Mouse (Mus musculus): ENCODE results near the gene Gcsh. TPM values are rescaled to one million over a fixed set of nuclear protein-coding genes. Genes with fewer than 3 reads are reported as not detected.

The Gcsh gene
- total and polyA plus RNA-seq, 3 experiments, result 34.8 to 55.1 (median 51.2) TPM

DNA sequence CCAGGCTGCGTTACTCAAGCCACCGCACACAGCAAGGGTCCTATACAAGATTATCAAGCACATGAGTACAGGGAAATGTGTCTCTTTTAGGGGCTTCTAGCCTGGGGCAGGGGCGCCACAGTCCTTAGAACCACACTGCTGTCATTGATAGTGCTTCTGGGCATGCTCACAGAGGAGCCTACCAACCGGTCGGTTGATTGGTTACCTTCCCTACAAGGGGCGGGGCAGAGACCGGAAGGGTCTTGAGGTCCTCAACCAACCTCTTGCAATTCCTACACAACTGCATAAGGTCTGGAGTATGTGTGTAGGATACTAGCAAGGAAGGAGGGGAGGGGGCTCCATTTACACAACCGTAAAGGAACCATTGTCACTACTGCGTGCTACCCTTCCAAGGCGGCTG lies 35.3 kb upstream of the Gcsh start:
- Histone ChIP-seq H3K4me3 (no peak overlapping the region), H3K36me3 (ENCODE audit: control insufficient read depth, insufficient read depth, low read length) (no peaks in the 10 kb centered on the region), H3K79me2 (replicated peaks; ENCODE audit: control insufficient read depth, insufficient read depth, low read length) (no peaks in the 10 kb centered on the region), H3K27me3 (ENCODE audit: control insufficient read depth, insufficient read depth, low read length) (no peaks in the 10 kb centered on the region), H3K9ac (ENCODE audit: low read depth, low read length) (no peak overlapping the region), H3K27ac (no peak overlapping the region), H3K4me1 (ENCODE audit: control insufficient read depth, insufficient read depth, low read length) (no peaks in the 10 kb centered on the region)
- TF ChIP-seq EP300 (IDR thresholded peaks at IDR 0.05; ENCODE audit: insufficient read depth, low read depth, low read length), result no peak
- TF ChIP-seq CTCF (IDR thresholded peaks at IDR 0.05), result no peak
- TF ChIP-seq POLR2A (IDR thresholded peaks at IDR 0.05; ENCODE audit: insufficient read depth, low read depth, low read length), result no peak
- WGBS, result 94% methylated on average over 10 of the region's 10 CpGs
- intact Hi-C loops (cut with DNase I), result no loop called here
- no peak for DNase-seq

DNA sequence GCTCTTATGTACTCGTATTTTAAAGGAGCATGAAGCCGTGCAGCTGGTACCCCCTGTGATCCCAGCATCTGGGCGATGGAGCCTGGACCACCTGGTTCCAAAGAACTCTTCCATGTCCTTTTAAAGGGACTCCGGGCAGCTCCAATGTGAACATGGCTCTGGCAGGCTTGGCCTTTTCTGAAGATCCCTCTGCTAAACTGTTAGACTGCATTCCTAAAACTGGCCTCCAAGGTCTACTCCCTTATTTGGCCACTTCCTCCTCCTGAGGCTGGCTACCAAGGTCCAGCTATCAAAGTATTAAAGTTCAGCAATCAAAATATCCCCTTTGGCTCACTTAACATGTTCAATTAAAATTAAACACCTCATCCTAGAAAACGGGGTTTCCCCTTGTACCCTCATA lies 34.3 kb upstream of the Gcsh start:
- no peak for TF ChIP-seq CTCF (IDR thresholded peaks at IDR 0.05)
- TF ChIP-seq EP300 (IDR thresholded peaks at IDR 0.05; ENCODE audit: insufficient read depth, low read depth, low read length), result no peak
- no peak for TF ChIP-seq POLR2A (IDR thresholded peaks at IDR 0.05; ENCODE audit: insufficient read depth, low read depth, low read length)

DNA sequence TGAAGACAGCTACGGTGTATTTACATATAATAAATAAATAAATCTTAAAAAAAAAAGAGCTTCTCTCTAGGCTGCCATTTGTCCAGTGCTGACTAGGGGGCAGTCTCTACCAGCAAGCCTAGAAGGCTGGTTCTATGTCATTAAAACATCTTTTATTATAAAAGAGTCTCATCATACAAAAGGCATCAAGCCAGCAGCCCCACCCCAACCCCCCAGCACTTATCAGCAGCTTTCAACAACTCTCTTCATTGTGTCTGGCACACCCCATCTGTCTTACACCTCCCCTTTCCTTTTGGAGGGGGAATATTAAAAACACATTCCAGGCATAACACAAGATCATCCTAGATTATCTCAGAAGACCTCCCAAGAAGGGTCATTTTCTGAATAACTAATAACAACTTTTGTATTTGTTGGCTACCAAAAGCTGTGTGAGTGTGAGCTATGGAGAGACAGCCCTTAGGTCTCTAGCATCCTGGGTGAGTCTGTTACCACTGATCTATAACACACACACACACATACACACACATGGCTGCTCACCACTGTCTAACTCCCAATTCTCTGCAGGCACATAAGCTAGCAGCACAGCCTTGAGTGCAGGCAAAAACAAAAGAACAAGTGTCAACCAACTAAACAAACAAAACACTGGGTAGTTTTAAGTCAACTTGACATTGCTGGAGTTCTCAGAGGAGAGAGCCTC lies 29.1 kb upstream of the Gcsh start:
- TF ChIP-seq EP300 (IDR thresholded peaks at IDR 0.05; ENCODE audit: insufficient read depth, low read depth, low read length) (no peak), POLR2A (IDR thresholded peaks at IDR 0.05; ENCODE audit: insufficient read depth, low read depth, low read length) (no peak), CTCF (IDR thresholded peaks at IDR 0.05) (0 out of 2 replicates have a peak, but pooled peaks have one; percentile 12)
- no peaks in the 10 kb centered on the region for H3K27me3 ChIP-seq (ENCODE audit: control insufficient read depth, insufficient read depth, low read length)
- no peaks in the 10 kb centered on the region for H3K36me3 ChIP-seq (ENCODE audit: control insufficient read depth, insufficient read depth, low read length)
- H3K27ac ChIP-seq, result no peak overlapping the region
- WGBS, result 57% methylated on average over 1 of the region's 1 CpGs
- H3K4me1 ChIP-seq (ENCODE audit: control insufficient read depth, insufficient read depth, low read length), result no peaks in the 10 kb centered on the region
- no peak overlapping the region for H3K4me3 ChIP-seq
- intact Hi-C loops (cut with DNase I), result no loop called here
- no peak overlapping the region for H3K9ac ChIP-seq (ENCODE audit: low read depth, low read length)
- DNase-seq, result no peak
- no peaks in the 10 kb centered on the region for H3K79me2 ChIP-seq (replicated peaks; ENCODE audit: control insufficient read depth, insufficient read depth, low read length)

More for the DNA sequence above, 34.3 kb upstream of the Gcsh start:
- no peak for DNase-seq
- Histone ChIP-seq H3K27ac (no peak overlapping the region), H3K36me3 (ENCODE audit: control insufficient read depth, insufficient read depth, low read length) (no peaks in the 10 kb centered on the region), H3K9ac (ENCODE audit: low read depth, low read length) (no peak overlapping the region), H3K79me2 (replicated peaks; ENCODE audit: control insufficient read depth, insufficient read depth, low read length) (no peaks in the 10 kb centered on the region), H3K27me3 (ENCODE audit: control insufficient read depth, insufficient read depth, low read length) (no peaks in the 10 kb centered on the region), H3K4me3 (no peak overlapping the region), H3K4me1 (ENCODE audit: control insufficient read depth, insufficient read depth, low read length) (no peaks in the 10 kb centered on the region)
- intact Hi-C loops (cut with DNase I), result no loop called here
- WGBS, result 88% methylated on average over 5 of the region's 5 CpGs

DNA sequence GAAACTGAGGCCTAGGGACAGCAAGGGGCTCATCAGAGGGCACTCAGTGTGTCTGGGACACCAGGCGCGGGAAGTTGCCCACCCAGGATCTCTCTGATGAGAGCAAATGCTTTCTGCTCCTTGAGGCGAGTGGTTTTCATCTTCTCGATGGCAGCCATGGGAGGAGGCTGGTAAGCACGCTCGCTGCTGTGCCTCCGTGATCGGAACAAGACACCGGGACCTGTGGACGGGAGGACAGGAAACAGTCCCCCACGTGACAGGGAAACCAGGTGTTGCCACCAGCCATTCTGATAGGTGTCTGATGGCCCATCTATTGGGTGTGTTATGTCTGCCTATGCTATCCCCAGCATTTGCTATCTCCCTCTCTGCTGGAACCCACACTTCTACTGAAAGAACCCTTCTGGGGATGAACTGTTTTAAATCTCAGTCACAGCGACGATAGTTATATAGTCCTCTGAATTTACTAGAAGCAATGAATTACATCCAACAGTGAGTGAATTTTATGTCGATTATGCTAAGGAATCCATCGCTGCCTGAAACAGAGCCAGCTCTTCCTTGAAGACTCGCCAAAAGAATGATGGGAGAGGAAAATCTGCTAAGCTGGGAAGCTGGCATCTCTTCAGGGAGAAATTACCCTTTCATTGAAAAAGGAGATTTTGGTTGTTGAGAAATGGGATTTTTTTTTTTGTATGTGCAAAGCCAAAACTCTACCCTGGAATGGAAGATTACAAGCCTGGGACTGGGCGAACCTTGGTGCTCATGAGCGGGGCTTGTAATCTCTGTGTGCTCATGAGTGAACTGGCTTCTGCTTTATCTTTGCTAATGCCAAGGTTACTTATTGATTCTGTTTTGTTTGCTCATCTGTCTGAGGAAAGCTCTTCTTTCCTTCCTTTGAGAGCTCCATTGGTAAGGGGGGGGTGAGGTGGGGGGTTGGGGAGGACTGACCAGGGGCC lies 26.3 kb upstream of the Gcsh start:
- 79% methylated on average over 18 of the region's 18 CpGs for WGBS
- H3K79me2 ChIP-seq (replicated peaks; ENCODE audit: control insufficient read depth, insufficient read depth, low read length), result no peaks in the 10 kb centered on the region
- no peaks in the 10 kb centered on the region for H3K27me3 ChIP-seq (ENCODE audit: control insufficient read depth, insufficient read depth, low read length)
- H3K36me3 ChIP-seq (ENCODE audit: control insufficient read depth, insufficient read depth, low read length), result no peaks in the 10 kb centered on the region
- TF ChIP-seq EP300 (IDR thresholded peaks at IDR 0.05; ENCODE audit: insufficient read depth, low read depth, low read length), result no peak
- no peak for TF ChIP-seq CTCF (IDR thresholded peaks at IDR 0.05)
- no peak for TF ChIP-seq POLR2A (IDR thresholded peaks at IDR 0.05; ENCODE audit: insufficient read depth, low read depth, low read length)
- no peak overlapping the region for H3K27ac ChIP-seq
- H3K9ac ChIP-seq (ENCODE audit: low read depth, low read length), result no peak overlapping the region
- no peak for DNase-seq
- intact Hi-C loops (cut with DNase I), result no loop called here
- H3K4me3 ChIP-seq, result no peak overlapping the region
- no peaks in the 10 kb centered on the region for H3K4me1 ChIP-seq (ENCODE audit: control insufficient read depth, insufficient read depth, low read length)

DNA sequence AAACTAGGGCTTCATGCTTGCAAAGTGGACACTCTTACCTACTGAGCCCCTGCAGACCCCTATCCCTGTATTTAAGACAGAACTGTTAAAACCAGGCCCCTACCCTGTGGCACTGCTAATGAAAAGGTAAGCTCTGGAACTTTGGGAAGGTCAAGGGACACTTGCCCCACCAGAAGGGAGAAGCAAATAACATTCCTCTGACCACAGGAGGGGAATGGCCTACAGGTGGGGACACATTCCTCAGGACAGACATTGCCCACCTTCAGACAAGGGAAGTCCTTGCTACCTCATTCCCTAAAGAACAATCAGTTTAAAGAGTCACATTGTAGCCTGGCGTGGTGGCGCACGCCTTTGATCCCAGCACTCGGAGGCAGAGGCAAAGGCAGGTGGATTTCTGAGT lies 24.6 kb upstream of the Gcsh start:
- no peak overlapping the region for H3K9ac ChIP-seq (ENCODE audit: low read depth, low read length)
- no peaks in the 10 kb centered on the region for H3K27me3 ChIP-seq (ENCODE audit: control insufficient read depth, insufficient read depth, low read length)
- no peaks in the 10 kb centered on the region for H3K36me3 ChIP-seq (ENCODE audit: control insufficient read depth, insufficient read depth, low read length)
- DNase-seq, result no peak
- no peaks in the 10 kb centered on the region for H3K4me1 ChIP-seq (ENCODE audit: control insufficient read depth, insufficient read depth, low read length)
- H3K27ac ChIP-seq, result no peak overlapping the region
- no peaks in the 10 kb centered on the region for H3K79me2 ChIP-seq (replicated peaks; ENCODE audit: control insufficient read depth, insufficient read depth, low read length)
- H3K4me3 ChIP-seq, result no peak overlapping the region
- TF ChIP-seq POLR2A (IDR thresholded peaks at IDR 0.05; ENCODE audit: insufficient read depth, low read depth, low read length), result no peak
- no peak for TF ChIP-seq CTCF (IDR thresholded peaks at IDR 0.05)
- TF ChIP-seq EP300 (IDR thresholded peaks at IDR 0.05; ENCODE audit: insufficient read depth, low read depth, low read length), result no peak
- intact Hi-C loops (cut with DNase I), result no loop called here
- 91% methylated on average over 4 of the region's 4 CpGs for WGBS

DNA sequence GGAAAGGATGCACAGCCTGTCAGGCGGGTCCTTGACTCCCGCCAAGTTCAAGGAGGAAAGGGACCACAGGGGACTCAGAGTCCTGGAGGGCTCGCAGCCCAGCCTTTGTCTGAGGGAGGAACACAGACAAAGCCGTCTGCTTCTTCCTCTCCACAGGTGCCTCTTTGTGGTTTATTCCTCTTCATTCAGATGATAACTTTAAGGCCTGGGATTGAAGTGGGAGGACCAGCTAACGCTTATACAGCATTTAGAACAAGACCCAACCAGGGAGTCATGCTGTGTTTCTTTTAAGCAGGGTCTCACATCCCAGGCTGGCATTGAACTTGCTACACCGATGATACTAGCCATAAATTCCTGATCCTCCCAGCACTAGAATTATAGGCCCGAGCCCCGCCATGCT lies 23.7 kb upstream of the Gcsh start:
- Histone ChIP-seq H3K27ac (no peak overlapping the region), H3K4me3 (no peak overlapping the region), H3K4me1 (ENCODE audit: control insufficient read depth, insufficient read depth, low read length) (no peaks in the 10 kb centered on the region), H3K36me3 (ENCODE audit: control insufficient read depth, insufficient read depth, low read length) (no peaks in the 10 kb centered on the region), H3K9ac (ENCODE audit: low read depth, low read length) (no peak overlapping the region), H3K27me3 (ENCODE audit: control insufficient read depth, insufficient read depth, low read length) (no peaks in the 10 kb centered on the region), H3K79me2 (replicated peaks; ENCODE audit: control insufficient read depth, insufficient read depth, low read length) (no peaks in the 10 kb centered on the region)
- intact Hi-C loops (cut with DNase I), result no loop called here
- WGBS, result 76% methylated on average over 8 of the region's 8 CpGs
- DNase-seq, result no peak
- TF ChIP-seq POLR2A (IDR thresholded peaks at IDR 0.05; ENCODE audit: insufficient read depth, low read depth, low read length), result no peak
- no peak for TF ChIP-seq CTCF (IDR thresholded peaks at IDR 0.05)
- no peak for TF ChIP-seq EP300 (IDR thresholded peaks at IDR 0.05; ENCODE audit: insufficient read depth, low read depth, low read length)
